Mouse (Mus musculus): ENCODE measurements around the gene Yipf4. TPM values are rescaled to one million over a fixed set of nuclear protein-coding genes. Genes with fewer than 3 reads are reported as not detected.

The Yipf4 gene
- polyA plus RNA-seq, 1 experiment from 2014 or later: 58.2 TPM

- WGBS: under 1% methylated on average over 70 of the region's 71 CpGs
- ATAC-seq: peak; percentile 99
- Histone ChIP-seq H3K9ac (replicated peaks) (peak within 1 kb of the TSS; percentile 97), H3K27ac (peak within 1 kb of the TSS; percentile 98), H3K36me3 (no peaks in the 10 kb centered on the region), H3K4me2 (replicated peaks) (peak within 1 kb of the TSS; percentile 86), H3K4me3 (replicated peaks) (peak within 1 kb of the TSS; percentile 99), H3K9me3 (no peaks in the 10 kb centered on the region), H3K4me1 (replicated peaks) (peaks cover 23% of the 10 kb centered on the region), H3K27me3 (no peaks in the 10 kb centered on the region)
Observed at GRCm38 (mm10) chr17:74527729-74528607, 38.7 kb downstream of the Yipf4 start, which contains the start of gene Birc6. Gene Birc6 (plus strand): TSS chr17:74528295.

GRCm38 (mm10) chr17:74528648-74529532 is 39.6 kb downstream of the Yipf4 start:
- ATAC-seq: peak; percentile 78
- Histone ChIP-seq H3K4me3 (replicated peaks) (peak overlapping the region; percentile 99), H3K9me3 (no peaks in the 10 kb centered on the region), H3K27me3 (no peaks in the 10 kb centered on the region), H3K9ac (replicated peaks) (peak overlapping the region; percentile 97), H3K36me3 (no peaks in the 10 kb centered on the region), H3K4me1 (replicated peaks) (peaks cover 23% of the 10 kb centered on the region), H3K4me2 (replicated peaks) (peak overlapping the region; percentile 86), H3K27ac (peak overlapping the region; percentile 98)
- under 1% methylated on average over 72 of the region's 72 CpGs for WGBS

- Histone ChIP-seq H3K4me2 (replicated peaks) (peak overlapping the region; percentile 86), H3K36me3 (no peaks in the 10 kb centered on the region), H3K27ac (peak overlapping the region; percentile 98), H3K9me3 (no peaks in the 10 kb centered on the region), H3K4me3 (replicated peaks) (peak overlapping the region; percentile 99), H3K4me1 (replicated peaks) (peaks cover 23% of the 10 kb centered on the region), H3K9ac (replicated peaks) (peak overlapping the region; percentile 97), H3K27me3 (no peaks in the 10 kb centered on the region)
- 22% methylated on average over 3 of the region's 3 CpGs for WGBS
- ATAC-seq: no peak
Observed at GRCm38 (mm10) chr17:74529533-74529824, 40.2 kb downstream of the Yipf4 start.

GRCm38 (mm10) chr17:74534971-74535370 is 45.7 kb downstream of the Yipf4 start:
- Histone ChIP-seq H3K4me1 (replicated peaks) (peaks cover 8% of the 10 kb centered on the region), H3K36me3 (no peaks in the 10 kb centered on the region), H3K27me3 (no peaks in the 10 kb centered on the region), H3K9me3 (no peaks in the 10 kb centered on the region), H3K4me3 (replicated peaks) (no peak overlapping the region), H3K27ac (no peak overlapping the region), H3K9ac (replicated peaks) (no peak overlapping the region), H3K4me2 (replicated peaks) (no peak overlapping the region)
- 95% methylated on average over 4 of the region's 4 CpGs for WGBS
- no peak for ATAC-seq

GRCm38 (mm10) chr17:74537526-74537925 is 48.2 kb downstream of the Yipf4 start:
- Histone ChIP-seq H3K36me3 (no peaks in the 10 kb centered on the region), H3K9me3 (no peaks in the 10 kb centered on the region), H3K27ac (no peak overlapping the region), H3K4me2 (replicated peaks) (no peak overlapping the region), H3K9ac (replicated peaks) (no peak overlapping the region), H3K4me1 (replicated peaks) (no peaks in the 10 kb centered on the region), H3K27me3 (no peaks in the 10 kb centered on the region), H3K4me3 (replicated peaks) (no peak overlapping the region)
- WGBS: 77% methylated on average over 1 of the region's 1 CpGs
- no peak for ATAC-seq

- WGBS: 98% methylated on average over 2 of the region's 2 CpGs
- no peaks in the 10 kb centered on the region for H3K4me1 ChIP-seq (replicated peaks)
- no peak overlapping the region for H3K27ac ChIP-seq
- H3K36me3 ChIP-seq: peaks cover 18% of the 10 kb centered on the region
- H3K4me2 ChIP-seq (replicated peaks): no peak overlapping the region
- no peak overlapping the region for H3K9ac ChIP-seq (replicated peaks)
- H3K27me3 ChIP-seq: no peaks in the 10 kb centered on the region
- ATAC-seq: no peak
- no peak overlapping the region for H3K4me3 ChIP-seq (replicated peaks)
- no peaks in the 10 kb centered on the region for H3K9me3 ChIP-seq
Observed at GRCm38 (mm10) chr17:74543615-74544014, 54.3 kb downstream of the Yipf4 start.

Other genes with a start within 250 kb of the Yipf4 start
- 66.3 and 66.7 TPM in 2 replicates for gene Memo1, start 194.0 kb upstream of the Yipf4 start, polyA plus RNA-seq (2015; fragmentation: Nextera tagmentation; extraction: Ambion mirVana)
- gene Dpy30, start 165.5 kb upstream of the Yipf4 start, polyA plus RNA-seq (2015; fragmentation: Nextera tagmentation; extraction: Ambion mirVana): 213 and 220 TPM in 2 replicates
- 27.5 and 30.0 TPM in 2 replicates for gene Spast, start 150.5 kb upstream of the Yipf4 start, polyA plus RNA-seq (2015; fragmentation: Nextera tagmentation; extraction: Ambion mirVana)
- 29.9 and 33.6 TPM in 2 replicates for gene Slc30a6, start 93.9 kb upstream of the Yipf4 start, polyA plus RNA-seq (2015; fragmentation: Nextera tagmentation; extraction: Ambion mirVana)
- gene Nlrc4, start 30.4 kb upstream of the Yipf4 start, polyA plus RNA-seq (2015; fragmentation: Nextera tagmentation; extraction: Ambion mirVana): 0.31 and 0.39 TPM in 2 replicates
- gene Birc6, start 38.8 kb downstream of the Yipf4 start, polyA plus RNA-seq (2015; fragmentation: Nextera tagmentation; extraction: Ambion mirVana): 97.1 and 118 TPM in 2 replicates
- 16.1 and 20.2 TPM in 2 replicates for gene Ttc27, start 228.2 kb downstream of the Yipf4 start, polyA plus RNA-seq (2015; fragmentation: Nextera tagmentation; extraction: Ambion mirVana)

Measured in midbrain, embryonic 13.5 days (tissue).